Mouse (Mus musculus): ENCODE measurements around the gene 4931428F04Rik.

Gene 4931428F04Rik

GRCm38 (mm10) chr8:105289805-105290460 is at the start of gene 4931428F04Rik:
4931428F04Rik (minus strand) TSS chr8:105289864.
- peak; percentile 80 for DNase-seq

GRCm38 (mm10) chr8:105338992-105339391 is 49.3 kb upstream of the 4931428F04Rik start:
- DNase-seq: no peak

- no peak for DNase-seq
These were observed 46.9 kb upstream of the 4931428F04Rik start for GRCm38 (mm10) chr8:105336373-105337130.

GRCm38 (mm10) chr8:105332523-105332922 is 42.9 kb upstream of the 4931428F04Rik start:
- DNase-seq: no peak

GRCm38 (mm10) chr8:105331931-105332330 is 42.3 kb upstream of the 4931428F04Rik start:
- no peak for DNase-seq

GRCm38 (mm10) chr8:105331469-105331868 is 41.8 kb upstream of the 4931428F04Rik start:
- DNase-seq: no peak

- DNase-seq: no peak
These were observed 40.7 kb upstream of the 4931428F04Rik start for GRCm38 (mm10) chr8:105330325-105330724.

GRCm38 (mm10) chr8:105326968-105327367 is 37.3 kb upstream of the 4931428F04Rik start:
- DNase-seq: no peak

GRCm38 (mm10) chr8:105326141-105326672 is 36.5 kb upstream of the 4931428F04Rik start, which contains the start of the genes Lrrc29 and Tmem208:
Lrrc29 (minus strand) TSS chr8:105326278.
Tmem208 (plus strand) TSS chr8:105326354.
- DNase-seq: peak; percentile 98

- DNase-seq: no peak
These were observed 36.0 kb upstream of the 4931428F04Rik start for GRCm38 (mm10) chr8:105325641-105326093.

GRCm38 (mm10) chr8:105323183-105323582 is 33.5 kb upstream of the 4931428F04Rik start:
- DNase-seq: no peak

- no peak for DNase-seq
These were observed 29.1 kb upstream of the 4931428F04Rik start for GRCm38 (mm10) chr8:105318662-105319190.

GRCm38 (mm10) chr8:105317941-105318340 is 28.3 kb upstream of the 4931428F04Rik start:
- DNase-seq: peak; percentile 40

GRCm38 (mm10) chr8:105315073-105315769 is 25.6 kb upstream of the 4931428F04Rik start:
- peak; percentile 74 for DNase-seq

- DNase-seq: no peak
These were observed 24.1 kb upstream of the 4931428F04Rik start for GRCm38 (mm10) chr8:105313622-105314402.

- DNase-seq: peak; percentile 74
These were observed 23.3 kb upstream of the 4931428F04Rik start for GRCm38 (mm10) chr8:105312891-105313481.

- DNase-seq: no peak
These were observed 22.1 kb upstream of the 4931428F04Rik start for GRCm38 (mm10) chr8:105311718-105312117.

- no peak for DNase-seq
These were observed 20.5 kb upstream of the 4931428F04Rik start for GRCm38 (mm10) chr8:105310118-105310517.

- peak; percentile 96 for DNase-seq
These were observed 19.6 kb upstream of the 4931428F04Rik start for GRCm38 (mm10) chr8:105309142-105309847.

GRCm38 (mm10) chr8:105308428-105308827 is 18.8 kb upstream of the 4931428F04Rik start:
- peak; percentile 65 for DNase-seq

- DNase-seq: peak; percentile 57
These were observed 18.0 kb upstream of the 4931428F04Rik start for GRCm38 (mm10) chr8:105307670-105308069.

Data from cerebellum, adult 9-10 months (tissue).